Mouse (Mus musculus): Measurements from ENCODE around the gene Kcnab2.

Kcnab2 gene

GRCm38 (mm10) chr4:152477466-152478223, at the start of gene Kcnab2:
Kcnab2 (minus strand) TSS chr4:152477871.
- in situ Hi-C loops (cut with MboI, MseI) = no loop called here

DNA sequence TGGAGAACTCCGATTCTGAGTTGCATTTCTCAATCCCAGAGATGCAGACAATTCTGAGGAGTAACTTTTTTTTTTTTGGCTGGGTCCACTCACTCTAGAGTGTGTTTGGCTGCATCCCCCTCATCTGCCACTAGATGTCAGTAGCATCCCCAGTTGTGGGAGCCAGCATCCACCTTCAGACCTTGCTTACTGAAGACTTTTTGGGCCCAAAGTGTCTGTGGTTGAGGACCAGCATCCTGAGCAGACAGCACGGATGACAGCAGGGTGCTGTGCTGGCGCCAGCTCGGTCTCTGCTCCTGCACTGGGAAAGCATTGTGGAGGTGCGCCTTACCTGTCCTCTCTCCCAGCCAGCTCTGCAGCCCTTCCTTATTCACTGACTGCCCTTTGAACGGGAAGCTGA, 42.4 kb upstream of the Kcnab2 start:
- in situ Hi-C loops (cut with MboI, MseI) = no loop called here

GRCm38 (mm10) chr4:152519106-152519505, 41.4 kb upstream of the Kcnab2 start:
- in situ Hi-C loops (cut with MboI, MseI) = loop anchor here in 1 of 2 experiments (10.0 kb wide), 1 partner anchor 984 kb away; no protein-coding TSS in a partner anchor

GRCm38 (mm10) chr4:152514884-152515283, 37.2 kb upstream of the Kcnab2 start:
- in situ Hi-C loops (cut with MboI, MseI) = loop anchor here in 1 of 2 experiments (10.0 kb wide), 1 partner anchor 980 kb away; no protein-coding TSS in a partner anchor

GRCm38 (mm10) chr4:152512221-152512925, 34.7 kb upstream of the Kcnab2 start:
- in situ Hi-C loops (cut with MboI, MseI) = loop anchor here in 1 of 2 experiments (10.0 kb wide), 1 partner anchor 978 kb away; no protein-coding TSS in a partner anchor

DNA sequence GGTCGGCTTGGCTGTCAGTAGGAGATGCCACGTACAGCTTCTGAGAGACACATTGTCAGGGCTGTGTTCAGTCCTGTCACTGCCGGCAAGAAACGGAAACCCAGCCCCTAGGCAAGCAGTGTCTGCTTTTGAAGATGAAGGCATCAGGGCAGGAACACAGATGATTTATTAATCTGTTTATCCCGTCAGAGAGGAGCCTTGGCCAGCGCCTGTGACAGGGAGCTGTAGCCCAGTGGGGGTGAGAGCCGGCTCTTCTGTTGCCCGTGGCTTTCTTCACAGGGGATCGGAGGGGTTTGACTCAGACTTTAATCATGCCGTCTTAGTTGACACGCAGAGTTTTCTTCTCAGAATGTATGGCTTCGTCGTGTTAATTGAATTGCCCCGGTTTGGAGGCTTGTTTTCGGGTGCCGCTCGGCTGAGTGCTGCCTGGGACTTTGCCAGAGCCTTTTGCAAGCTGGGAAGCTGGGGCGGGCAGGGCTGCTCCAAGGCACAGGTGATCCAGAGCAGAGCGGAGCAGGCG, 16.7 kb upstream of the Kcnab2 start:
- in situ Hi-C loops (cut with MboI, MseI) = no loop called here

DNA sequence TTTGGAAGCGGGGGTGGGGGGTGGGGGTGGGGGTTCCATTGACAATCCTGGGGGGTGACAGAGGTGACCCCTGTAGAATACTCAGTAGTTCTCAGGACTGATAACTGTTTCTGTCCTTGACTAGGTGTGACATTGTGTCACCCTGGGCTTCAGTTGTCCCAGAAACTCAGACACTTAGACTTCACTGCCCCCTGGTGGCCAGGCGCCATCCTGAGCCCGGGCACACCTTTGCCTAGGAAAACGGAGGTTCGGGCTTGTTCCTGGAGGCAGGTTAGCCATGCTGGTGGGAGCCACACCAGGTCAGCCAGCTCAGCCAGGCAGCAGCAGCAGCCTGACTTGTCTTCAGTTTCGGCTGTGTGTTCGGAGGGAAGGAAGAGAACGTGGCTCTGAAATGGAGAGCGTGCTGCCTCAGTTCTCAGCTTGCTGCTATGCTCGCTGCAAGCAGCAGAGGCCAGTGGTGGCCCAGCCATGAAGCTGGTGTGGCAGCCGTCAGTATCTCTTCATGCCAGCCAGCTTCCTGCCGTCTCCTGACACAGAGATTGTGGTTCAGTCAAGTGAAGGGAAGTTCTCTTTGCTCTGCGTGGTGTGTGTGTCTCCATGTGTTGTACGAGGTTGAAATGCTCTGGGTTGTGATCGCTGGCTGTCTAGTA, 13.7 kb upstream of the Kcnab2 start:
- in situ Hi-C loops (cut with MboI, MseI) = no loop called here

GRCm38 (mm10) chr4:152490311-152490710, 12.6 kb upstream of the Kcnab2 start:
- in situ Hi-C loops (cut with MboI, MseI) = no loop called here

- in situ Hi-C loops (cut with MboI, MseI) = no loop called here
Observed at GRCm38 (mm10) chr4:152488046-152488445, 10.4 kb upstream of the Kcnab2 start.

DNA sequence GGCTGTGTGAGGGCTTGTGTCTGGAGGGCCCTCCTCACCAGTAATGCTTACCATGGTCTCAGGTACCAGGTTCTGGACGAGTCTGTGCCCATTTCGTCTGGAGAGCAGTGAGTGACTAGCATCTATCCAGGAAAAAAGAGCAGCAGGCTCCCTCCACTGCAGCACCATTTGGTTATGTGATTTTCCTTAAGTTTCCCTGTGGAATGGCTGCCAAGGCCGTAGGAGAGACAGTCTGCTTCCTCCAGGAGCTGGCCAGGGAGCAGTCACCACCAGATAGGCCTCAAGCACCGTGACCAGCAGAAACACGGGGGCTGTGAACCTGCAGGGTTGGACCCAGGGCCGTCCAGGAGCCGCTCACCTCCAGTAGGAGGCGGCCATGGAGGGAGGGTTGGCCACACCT, 2.8 kb upstream of the Kcnab2 start:
- in situ Hi-C loops (cut with MboI, MseI) = no loop called here

DNA sequence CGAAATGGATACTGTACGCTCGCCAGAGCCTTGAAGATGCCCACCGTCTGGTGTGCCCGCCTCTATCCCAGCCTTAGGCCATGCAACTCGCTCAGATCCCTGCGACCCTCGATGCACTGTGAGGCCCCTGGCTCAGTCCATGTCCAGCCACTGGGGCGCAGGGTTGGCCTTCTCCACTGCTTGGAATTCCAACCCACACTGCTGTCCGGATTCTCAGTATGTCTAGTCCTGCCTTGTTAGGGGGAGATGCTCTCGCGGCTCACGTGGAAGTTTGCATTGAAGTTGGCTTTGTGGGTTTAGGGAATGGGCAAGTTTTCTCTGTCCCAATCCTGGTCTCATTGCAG, 525 bp upstream of the Kcnab2 start:
- in situ Hi-C loops (cut with MboI, MseI) = no loop called here

GRCm38 (mm10) chr4:152477106-152477465, 585 bp downstream of the Kcnab2 start:
- in situ Hi-C loops (cut with MboI, MseI) = no loop called here

DNA sequence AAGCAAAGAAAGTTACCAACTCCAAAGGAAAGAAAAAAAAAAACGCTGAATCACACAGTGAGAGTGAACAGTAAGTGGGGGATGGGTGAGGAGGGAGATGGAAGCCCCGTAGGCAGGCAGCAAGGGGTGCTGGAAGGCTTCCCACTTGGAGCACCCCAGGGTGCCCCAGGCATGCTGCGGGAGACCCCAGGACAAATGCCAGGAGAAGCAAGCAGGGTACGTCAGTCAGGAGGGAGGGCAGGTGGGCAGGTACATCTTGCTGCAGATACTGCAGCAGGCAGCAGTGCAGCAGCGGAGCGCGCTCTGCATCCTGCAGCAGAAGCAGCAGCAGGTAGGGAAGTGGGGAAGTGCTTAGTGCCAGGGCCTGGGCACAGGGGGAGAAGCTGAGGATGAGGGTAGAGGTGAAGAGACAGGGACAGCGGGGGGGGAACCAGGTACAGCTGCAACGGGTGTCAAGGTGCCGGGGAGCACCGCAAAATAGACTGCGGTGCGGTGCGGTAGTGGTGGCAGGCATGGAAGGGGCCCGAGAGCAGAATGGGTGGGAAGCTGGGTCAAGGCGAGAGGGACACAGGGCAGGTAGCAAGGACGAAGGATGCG, 1.1 kb downstream of the Kcnab2 start, which contains the start of gene Nphp4:
Nphp4 (plus strand) TSS at position 280 of the 597 bp plus-strand sequence.
- in situ Hi-C loops (cut with MboI, MseI) = no loop called here

- in situ Hi-C loops (cut with MboI, MseI) = no loop called here
Observed at GRCm38 (mm10) chr4:152475941-152476340, 1.7 kb downstream of the Kcnab2 start.

DNA sequence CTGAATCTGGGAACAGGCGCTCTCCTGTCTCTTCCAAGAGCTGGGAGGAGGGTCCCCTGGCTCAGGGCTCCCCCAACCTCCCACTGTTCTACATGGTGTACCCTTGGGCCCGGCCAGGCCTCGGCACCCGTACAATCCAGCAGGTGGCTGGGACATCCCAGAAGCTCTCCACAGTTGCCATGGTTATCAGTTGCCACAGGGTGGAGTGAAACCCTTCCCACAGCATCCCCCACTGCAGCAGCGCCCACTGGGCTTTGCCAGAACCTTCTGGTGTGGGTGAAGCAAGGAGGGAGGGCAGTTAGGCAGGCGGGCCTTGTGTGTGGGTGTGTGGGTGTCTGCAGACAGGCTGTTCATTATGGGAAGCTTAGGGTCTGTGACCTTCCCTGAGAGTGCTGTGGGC, 9.7 kb downstream of the Kcnab2 start:
- in situ Hi-C loops (cut with MboI, MseI) = loop anchor here in 1 of 2 experiments (25.0 kb wide), 1 partner anchor 1406 kb away; the partner anchor contains the start of gene Vamp3

DNA sequence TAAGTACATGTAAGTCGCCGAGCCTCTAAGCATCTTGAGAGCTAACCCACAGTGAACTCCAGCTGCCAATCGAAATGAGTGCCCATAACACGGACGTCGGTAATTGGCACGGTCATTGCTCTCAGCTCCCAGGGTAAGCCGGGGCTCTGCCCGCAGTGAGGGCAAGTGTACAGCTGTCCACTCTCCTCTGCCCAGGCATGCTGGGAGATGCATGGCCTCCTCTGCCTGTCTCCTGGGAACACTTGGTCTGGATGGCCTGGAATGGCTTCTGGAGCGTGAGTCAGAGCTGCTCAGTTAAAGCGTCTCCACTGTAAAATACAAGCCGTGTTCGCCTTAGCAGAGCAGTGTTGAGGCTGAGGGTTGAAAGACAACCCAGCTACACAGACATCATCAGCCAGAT, 11.1 kb downstream of the Kcnab2 start:
- in situ Hi-C loops (cut with MboI, MseI) = loop anchor here in 1 of 2 experiments (25.0 kb wide), 1 partner anchor 1404 kb away; the partner anchor contains the start of gene Vamp3

DNA sequence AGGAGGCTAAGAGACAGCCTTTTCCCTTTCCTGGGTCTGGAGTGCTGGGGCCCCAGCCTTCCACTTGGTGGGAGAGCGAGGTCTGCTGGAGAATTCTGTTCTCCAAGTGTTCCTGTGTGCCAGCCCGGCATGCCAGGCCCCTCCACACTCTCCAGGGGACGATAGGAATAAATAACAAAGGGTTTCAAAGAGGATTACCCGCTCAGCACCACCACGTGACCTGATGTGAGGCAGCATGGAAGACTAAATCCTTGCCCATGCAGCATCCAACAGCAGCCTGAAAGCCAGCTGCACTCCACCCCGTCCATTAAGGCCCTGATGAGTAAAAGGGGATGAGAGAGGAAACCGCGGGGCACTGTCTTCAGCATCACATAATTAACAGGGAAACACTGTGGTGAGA, 12.6 kb downstream of the Kcnab2 start:
- in situ Hi-C loops (cut with MboI, MseI) = loop anchor here in 1 of 2 experiments (25.0 kb wide), 1 partner anchor 1403 kb away; the partner anchor contains the start of gene Vamp3

GRCm38 (mm10) chr4:152463147-152463546, 14.5 kb downstream of the Kcnab2 start:
- in situ Hi-C loops (cut with MboI, MseI) = loop anchor here in 1 of 2 experiments (25.0 kb wide), 1 partner anchor 1401 kb away; the partner anchor contains the start of gene Vamp3

GRCm38 (mm10) chr4:152462516-152462915, 15.2 kb downstream of the Kcnab2 start:
- in situ Hi-C loops (cut with MboI, MseI) = loop anchor here in 1 of 2 experiments (25.0 kb wide), 1 partner anchor 1400 kb away; the partner anchor contains the start of gene Vamp3

DNA sequence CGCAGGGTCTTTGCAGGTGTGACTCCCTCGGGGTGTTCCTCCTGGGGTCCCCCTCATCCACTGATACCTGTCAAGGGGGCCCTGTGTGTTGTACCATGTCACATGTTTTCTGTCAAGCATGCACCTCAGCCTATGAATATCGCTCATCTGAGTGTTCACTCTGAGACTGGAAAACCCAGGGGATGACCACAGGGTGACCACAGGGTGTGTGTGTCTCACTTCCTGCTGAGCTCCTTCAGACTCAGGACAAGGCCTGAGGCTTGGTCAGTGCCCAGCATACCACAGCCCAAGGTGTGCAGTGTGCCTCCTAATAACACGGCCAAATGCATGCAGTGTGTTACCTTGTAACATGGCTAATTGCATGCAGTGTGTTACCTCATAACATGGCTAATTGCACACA, 20.0 kb downstream of the Kcnab2 start:
- in situ Hi-C loops (cut with MboI, MseI) = loop anchor here in 1 of 2 experiments (25.0 kb wide), 1 partner anchor 1395 kb away; the partner anchor contains the start of gene Vamp3

DNA sequence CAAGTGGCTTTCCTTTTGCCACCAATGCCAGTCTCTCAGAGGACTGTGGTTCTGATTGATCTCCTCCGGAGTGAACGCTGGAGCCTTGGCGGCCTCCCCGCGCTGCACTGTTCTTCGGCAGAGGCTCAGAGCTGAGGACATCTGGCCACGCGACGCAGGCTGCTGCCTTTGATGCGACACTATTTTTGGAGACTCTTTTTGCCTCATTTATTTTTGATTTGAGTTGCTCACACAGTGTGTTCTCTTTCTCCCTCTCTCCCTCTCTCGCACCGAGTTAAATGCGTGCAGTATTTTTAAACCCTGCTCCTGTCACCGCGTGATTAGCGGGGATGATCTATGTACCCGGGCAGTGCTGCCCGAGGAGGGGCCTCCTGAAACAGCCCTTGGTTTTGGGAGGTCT, 21.1 kb downstream of the Kcnab2 start:
- in situ Hi-C loops (cut with MboI, MseI) = loop anchor here in 1 of 2 experiments (25.0 kb wide), 1 partner anchor 1394 kb away; the partner anchor contains the start of gene Vamp3

All from T-helper 17 cell (primary cell).